Mouse (Mus musculus) heart, adult 9 months (tissue): ENCODE data around the gene Hps3.

Experiments used
- DNase-seq, 2 experiments: peaks; one replicate each; pipeline ENCODE4 v3.0.0; 2022; ENCODE audit warnings: low spot score in 2 of 2

The Hps3 gene

DNA sequence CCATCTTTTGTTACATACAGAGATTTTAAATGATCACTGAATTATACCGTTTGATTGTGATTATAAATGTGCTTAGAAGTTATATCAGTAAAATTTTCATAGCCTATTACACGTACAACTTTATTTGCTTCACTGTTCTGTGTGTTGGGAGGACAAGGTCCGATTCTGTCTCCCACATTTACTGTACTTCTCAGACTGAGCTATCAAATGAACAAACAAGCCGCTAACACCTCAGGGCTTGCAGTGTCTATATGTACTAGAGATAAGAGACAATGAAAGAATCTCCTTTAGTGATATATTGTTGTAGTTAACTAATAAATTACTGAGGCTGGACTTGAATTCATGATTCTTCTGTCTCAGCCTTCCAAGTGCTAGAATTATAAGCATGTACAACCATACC, 27.8 kb downstream of the Hps3 start:
- DNase-seq = no peak

DNA sequence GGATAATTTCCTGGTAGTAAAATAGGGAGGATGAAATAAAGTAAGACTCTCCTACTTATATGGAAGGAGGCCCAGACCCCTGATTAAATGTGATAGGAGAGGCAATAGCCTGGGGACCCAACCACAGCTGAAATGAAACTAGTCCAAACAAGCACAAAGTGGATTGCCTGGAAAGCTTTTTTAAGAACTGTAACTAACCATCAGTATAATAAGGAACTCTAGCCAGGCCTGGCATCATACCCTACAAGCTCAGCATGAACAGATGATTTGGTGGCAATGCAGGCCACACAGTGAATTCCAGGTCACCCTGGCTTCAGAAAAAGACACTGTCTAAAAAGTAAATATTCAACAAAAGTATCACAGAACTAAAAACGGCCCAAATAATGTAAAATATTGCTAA, 29.5 kb downstream of the Hps3 start:
- DNase-seq = no peak

GRCm38 (mm10) chr3:20004422-20004821, 30.7 kb downstream of the Hps3 start:
- DNase-seq = no peak

GRCm38 (mm10) chr3:20002786-20003185, 32.3 kb downstream of the Hps3 start:
- DNase-seq = peak in 1 of 2 experiments; percentile 19

- DNase-seq = no peak
Measured at GRCm38 (mm10) chr3:20000806-20001205, 34.3 kb downstream of the Hps3 start.

GRCm38 (mm10) chr3:19999551-19999950, 35.6 kb downstream of the Hps3 start:
- no peak for DNase-seq

DNA sequence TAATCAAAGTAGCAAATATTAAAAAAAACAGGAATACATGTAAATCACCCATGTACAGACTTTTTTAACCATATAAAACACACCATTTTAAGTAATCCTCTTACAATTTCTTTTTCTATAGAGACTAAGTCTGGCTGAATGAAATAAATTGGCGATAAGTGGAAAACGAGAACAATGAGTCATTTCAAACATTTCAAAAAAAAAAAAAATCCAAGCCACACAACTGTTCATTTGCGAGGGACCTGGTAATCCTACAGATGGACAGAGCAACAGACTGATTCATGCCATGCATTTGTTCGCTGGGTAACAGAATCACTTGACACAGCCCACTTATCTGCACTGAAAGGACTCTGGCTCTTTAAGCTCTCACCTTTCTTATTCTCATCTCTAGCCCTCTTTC, 42.7 kb downstream of the Hps3 start:
- no peak for DNase-seq

- no peak for DNase-seq
Measured at GRCm38 (mm10) chr3:19990031-19990430, 45.1 kb downstream of the Hps3 start.

- no peak for DNase-seq
Measured at GRCm38 (mm10) chr3:19986123-19986522, 49.0 kb downstream of the Hps3 start.

- DNase-seq = no peak
Measured at GRCm38 (mm10) chr3:19982846-19983245, 52.3 kb downstream of the Hps3 start.

- DNase-seq = no peak
Measured at GRCm38 (mm10) chr3:19981156-19981555, 54.0 kb downstream of the Hps3 start.

DNA sequence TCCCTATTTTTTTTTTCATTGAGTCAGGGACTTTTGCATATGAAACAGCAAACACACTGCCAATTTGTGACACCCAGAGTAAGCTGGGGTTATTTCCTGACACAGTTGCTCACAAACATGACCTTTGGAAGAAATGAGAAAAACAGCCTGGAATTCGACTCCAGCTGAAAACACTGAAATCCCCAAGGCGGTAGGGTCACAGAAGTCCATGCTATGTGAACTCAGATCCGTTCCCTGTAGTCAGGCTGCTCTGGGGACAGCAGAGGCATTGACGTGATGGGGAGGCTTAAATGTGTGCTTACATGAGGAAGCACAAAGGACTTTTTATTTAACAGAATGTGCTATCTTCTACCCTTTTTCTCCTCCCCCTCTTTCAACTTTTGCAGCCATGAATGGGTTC, 56.6 kb downstream of the Hps3 start:
- peak; percentile 73 to 78 for DNase-seq

DNA sequence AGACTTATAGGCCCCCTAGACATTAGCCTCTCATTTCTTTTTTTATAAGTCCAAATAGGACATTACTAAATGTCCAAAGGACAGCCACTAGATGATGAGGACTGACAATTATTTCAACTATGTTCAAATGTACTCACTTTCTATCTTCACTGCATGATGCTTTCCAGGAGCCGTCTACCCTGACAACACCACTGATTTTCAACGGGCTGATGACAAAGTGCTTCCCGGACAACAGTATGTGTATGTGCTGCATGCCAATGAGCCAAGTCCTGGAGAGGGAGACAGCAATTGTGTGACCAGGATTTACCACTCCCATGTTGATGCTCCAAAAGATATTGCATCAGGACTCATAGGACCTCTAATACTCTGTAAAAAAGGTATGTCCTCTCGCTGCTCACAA, 69.0 kb downstream of the Hps3 start:
- DNase-seq = no peak

DNA sequence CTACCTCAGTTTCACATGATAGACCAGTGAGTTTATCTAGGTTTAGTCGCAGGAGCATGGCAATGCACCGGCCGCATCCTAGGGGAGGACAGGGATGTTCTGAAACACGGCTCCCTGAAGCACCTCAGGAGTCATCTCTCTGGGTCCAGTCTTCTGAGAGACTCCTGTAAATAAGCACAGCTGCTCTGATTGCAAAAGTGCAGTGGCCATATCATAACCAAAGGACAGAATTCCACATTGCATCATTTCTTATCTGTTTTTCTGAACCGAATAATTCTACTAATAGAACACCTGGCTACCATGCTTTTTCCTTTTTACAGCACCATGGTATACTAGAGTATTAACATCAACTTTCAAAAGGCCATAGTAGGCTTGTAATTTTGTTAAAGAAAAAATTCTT, 69.9 kb downstream of the Hps3 start:
- no peak for DNase-seq

GRCm38 (mm10) chr3:19964625-19965188, 70.4 kb downstream of the Hps3 start:
- DNase-seq = no peak

DNA sequence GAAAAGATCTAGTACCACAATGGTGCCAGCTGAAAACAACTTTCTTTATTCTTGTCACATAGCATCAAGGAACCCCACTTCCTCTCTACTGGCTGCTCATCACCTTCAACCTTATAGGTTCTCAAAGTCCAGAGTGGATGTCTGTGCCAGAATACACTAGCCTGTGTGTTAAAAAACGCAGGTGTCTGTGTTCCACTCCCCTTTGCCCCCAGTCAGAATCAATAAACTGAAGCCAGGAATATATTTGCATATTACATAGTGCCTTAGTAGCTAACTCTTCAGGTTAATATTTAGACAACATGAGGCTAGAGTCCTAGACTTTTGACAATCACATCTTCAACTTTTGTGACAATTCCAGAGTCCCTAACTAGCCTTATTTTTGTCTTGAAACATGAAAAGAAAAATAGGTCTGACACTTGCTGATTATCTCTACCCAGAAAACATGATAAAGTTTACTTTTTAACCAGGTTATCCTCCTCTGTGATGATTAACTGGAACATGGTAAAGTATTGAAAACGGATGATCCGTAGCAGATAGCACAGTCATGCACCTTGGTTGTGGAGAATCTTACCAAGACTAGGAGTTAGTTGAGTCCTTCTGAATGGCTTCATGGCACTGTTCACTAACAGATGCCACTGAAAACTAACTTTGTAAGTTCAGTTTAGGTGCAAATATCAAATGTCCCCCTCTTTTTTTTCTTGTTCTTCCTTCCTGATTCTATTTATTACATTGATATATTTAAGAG, 72.2 kb downstream of the Hps3 start:
- no peak for DNase-seq

DNA sequence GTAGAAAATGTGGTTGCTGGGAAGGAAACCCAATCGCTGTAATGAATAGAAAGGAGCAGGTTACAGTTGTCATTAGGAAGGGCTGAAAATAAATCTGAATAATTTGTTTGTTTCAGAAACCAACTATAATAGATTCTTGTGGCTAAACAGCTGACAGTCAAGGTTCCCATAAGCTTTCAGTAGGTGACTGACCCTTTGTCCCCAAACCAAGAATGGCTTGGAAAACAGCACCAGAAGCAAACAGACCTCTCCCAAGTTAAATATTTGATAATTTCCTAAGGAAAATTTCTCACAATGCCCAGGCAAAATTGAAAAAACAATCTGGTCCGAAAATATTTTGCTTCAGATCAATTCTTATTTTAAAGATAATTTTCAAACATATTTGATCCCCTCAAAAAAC, 73.8 kb downstream of the Hps3 start:
- DNase-seq = no peak

- DNase-seq = no peak
Measured at GRCm38 (mm10) chr3:19960570-19961114, 74.5 kb downstream of the Hps3 start.

DNA sequence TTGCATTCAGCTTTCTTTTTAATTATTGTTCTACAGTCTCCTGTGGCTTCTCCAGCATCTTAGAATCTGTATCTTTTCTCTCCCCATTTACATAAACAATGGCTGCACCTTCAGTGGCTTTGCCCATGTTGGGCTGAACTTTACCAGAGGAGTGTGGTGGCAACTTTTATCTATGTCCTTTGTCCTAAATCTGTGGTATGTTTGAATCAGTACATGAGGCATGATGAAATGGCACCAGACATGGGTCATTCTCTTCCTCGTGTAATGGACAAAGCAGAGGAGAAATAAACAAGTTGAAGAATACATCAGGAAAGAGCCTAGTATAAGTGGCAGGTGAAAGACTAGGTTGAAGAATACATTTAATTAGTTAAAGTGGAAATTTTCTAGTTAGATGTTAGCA, 76.1 kb downstream of the Hps3 start:
- DNase-seq = no peak

- DNase-seq = no peak
Measured at GRCm38 (mm10) chr3:19958031-19958430, 77.1 kb downstream of the Hps3 start.

DNA sequence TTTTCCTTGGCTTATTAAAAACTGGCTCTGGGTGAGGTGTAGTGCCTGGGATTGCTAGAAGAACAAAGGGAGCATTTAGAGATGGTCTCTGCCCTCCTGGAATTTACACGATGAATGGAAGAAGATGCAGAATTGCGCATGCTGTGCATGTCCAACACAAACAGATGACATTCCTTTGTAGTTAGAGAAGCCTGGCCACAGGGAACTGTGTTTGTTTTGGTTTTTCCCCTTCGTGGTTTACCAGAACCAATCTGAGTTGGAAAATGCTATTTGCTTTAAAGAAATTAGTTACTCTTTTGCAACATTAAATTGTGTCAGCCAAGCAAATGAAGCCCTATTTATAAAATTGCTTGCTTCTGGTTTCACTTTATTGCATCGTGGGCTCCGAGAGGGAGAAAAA, 78.2 kb downstream of the Hps3 start, which contains the start of gene Cp:
Cp (plus strand) TSS at position 170 of the 400 bp plus-strand sequence.
- peak in 1 of 2 experiments; percentile 58 for DNase-seq

DNA sequence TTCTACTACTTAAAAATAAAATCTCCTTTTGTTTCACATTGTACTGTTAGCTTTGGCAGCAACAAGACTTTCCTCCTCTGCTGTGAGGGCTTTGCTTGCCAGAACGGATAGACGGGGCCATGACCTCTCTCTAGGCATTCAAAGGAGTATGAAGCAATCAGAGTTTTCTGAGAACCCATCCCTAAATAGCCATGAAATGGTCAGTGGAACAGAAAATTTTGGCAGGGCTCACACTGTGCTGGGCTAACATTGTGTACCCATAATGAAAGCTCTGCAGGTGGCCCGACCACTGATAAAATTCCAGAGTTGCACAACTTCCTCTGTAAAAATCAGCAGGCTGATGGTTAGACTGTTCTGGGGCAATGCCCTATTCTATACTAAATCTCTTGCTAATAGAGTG, 81.2 kb downstream of the Hps3 start:
- DNase-seq = peak; percentile 95 to 96

DNA sequence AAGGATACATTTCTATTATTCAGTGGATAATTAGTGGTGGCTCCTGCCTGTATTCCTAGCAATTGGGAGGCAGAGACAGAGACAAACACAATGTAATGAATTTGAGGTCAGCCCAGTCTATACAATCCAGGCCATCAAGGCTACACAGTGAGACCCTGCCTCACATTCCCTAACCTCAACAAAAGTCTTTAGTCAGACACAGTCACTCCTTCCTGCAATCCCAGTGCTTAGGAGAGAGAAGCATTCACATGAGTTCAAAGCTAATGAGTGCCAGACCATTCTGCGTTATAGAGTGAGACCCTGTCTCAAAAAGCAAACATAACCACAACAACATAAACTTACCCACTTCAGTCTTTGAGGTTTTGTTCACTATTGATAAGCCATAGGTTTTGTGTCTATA, 81.7 kb downstream of the Hps3 start:
- DNase-seq = no peak
